Mouse (Mus musculus): ENCODE results near the gene Usp18. TPM values are rescaled to one million over a fixed set of nuclear protein-coding genes. Genes with fewer than 3 reads are reported as not detected.

Usp18 gene
- polyA plus RNA-seq, 1 experiment = 0.02 TPM

GRCm38 (mm10) chr6:121214667-121215330 lies 30.9 kb upstream of the Usp18 start:
- Histone ChIP-seq H3K79me2 (ENCODE audit: control insufficient read depth, insufficient read depth) (no peaks in the 10 kb centered on the region), H3K27me3 (ENCODE audit: control insufficient read depth, insufficient read depth, insufficient read length) (peaks cover 21% of the 10 kb centered on the region), H3K79me3 (ENCODE audit: low read depth) (no peaks in the 10 kb centered on the region), H3K4me3 (ENCODE audit: insufficient read depth, poor library complexity, severe bottlenecking) (no peak overlapping the region), H3K36me3 (ENCODE audit: control insufficient read depth, insufficient read depth) (no peaks in the 10 kb centered on the region), H3ac (ENCODE audit: control insufficient read depth, insufficient read length, low read depth) (no peak overlapping the region)
- TF ChIP-seq MYOD1 (IDR thresholded peaks at IDR 0.05; ENCODE audit: control insufficient read depth, insufficient read length, low read depth) (no peak), USF1 (IDR thresholded peaks at IDR 0.05; ENCODE audit: low read depth) (no peak), CTCF (IDR thresholded peaks at IDR 0.05; ENCODE audit: control insufficient read depth, insufficient read depth, insufficient read length) (no peak), CEBPB (IDR thresholded peaks at IDR 0.05; ENCODE audit: low read depth) (no peak), MAX (IDR thresholded peaks at IDR 0.05) (no peak), MYOG (IDR thresholded peaks at IDR 0.05; ENCODE audit: control insufficient read depth, extremely low read depth, insufficient read length) (no peak), FOSL1 (IDR thresholded peaks at IDR 0.05; ENCODE audit: insufficient read depth, low read length, poor library complexity, severe bottlenecking) (no peak)

GRCm38 (mm10) chr6:121215336-121215735 lies 30.4 kb upstream of the Usp18 start:
- H3K36me3 ChIP-seq (ENCODE audit: control insufficient read depth, insufficient read depth) = no peaks in the 10 kb centered on the region
- no peaks in the 10 kb centered on the region for H3K79me3 ChIP-seq (ENCODE audit: low read depth)
- no peak overlapping the region for H3K4me3 ChIP-seq (ENCODE audit: insufficient read depth, poor library complexity, severe bottlenecking)
- no peak overlapping the region for H3ac ChIP-seq (ENCODE audit: control insufficient read depth, insufficient read length, low read depth)
- H3K79me2 ChIP-seq (ENCODE audit: control insufficient read depth, insufficient read depth) = no peaks in the 10 kb centered on the region
- H3K27me3 ChIP-seq (ENCODE audit: control insufficient read depth, insufficient read depth, insufficient read length) = peaks cover 21% of the 10 kb centered on the region
- TF ChIP-seq MAX (IDR thresholded peaks at IDR 0.05) = no peak

- Histone ChIP-seq H3K27me3 (ENCODE audit: control insufficient read depth, insufficient read depth, insufficient read length) (peaks cover 20% of the 10 kb centered on the region), H3K79me2 (ENCODE audit: control insufficient read depth, insufficient read depth) (no peaks in the 10 kb centered on the region), H3K36me3 (ENCODE audit: control insufficient read depth, insufficient read depth) (no peaks in the 10 kb centered on the region), H3K4me3 (ENCODE audit: insufficient read depth, poor library complexity, severe bottlenecking) (no peak overlapping the region), H3K79me3 (ENCODE audit: low read depth) (no peaks in the 10 kb centered on the region), H3ac (ENCODE audit: control insufficient read depth, insufficient read length, low read depth) (no peak overlapping the region)
- TF ChIP-seq MYOD1 (IDR thresholded peaks at IDR 0.05; ENCODE audit: control insufficient read depth, insufficient read length, low read depth) (no peak), MAX (IDR thresholded peaks at IDR 0.05) (no peak), FOSL1 (IDR thresholded peaks at IDR 0.05; ENCODE audit: insufficient read depth, low read length, poor library complexity, severe bottlenecking) (no peak), MYOG (IDR thresholded peaks at IDR 0.05; ENCODE audit: control insufficient read depth, extremely low read depth, insufficient read length) (no peak), USF1 (IDR thresholded peaks at IDR 0.05; ENCODE audit: low read depth) (no peak), CEBPB (IDR thresholded peaks at IDR 0.05; ENCODE audit: low read depth) (no peak), CTCF (IDR thresholded peaks at IDR 0.05; ENCODE audit: control insufficient read depth, insufficient read depth, insufficient read length) (no peak)
These were observed 29.8 kb upstream of the Usp18 start for GRCm38 (mm10) chr6:121215896-121216295.

- Histone ChIP-seq H3ac (ENCODE audit: control insufficient read depth, insufficient read length, low read depth) (no peak overlapping the region), H3K36me3 (ENCODE audit: control insufficient read depth, insufficient read depth) (no peaks in the 10 kb centered on the region), H3K79me2 (ENCODE audit: control insufficient read depth, insufficient read depth) (no peaks in the 10 kb centered on the region), H3K27me3 (ENCODE audit: control insufficient read depth, insufficient read depth, insufficient read length) (peaks cover 13% of the 10 kb centered on the region), H3K4me3 (ENCODE audit: insufficient read depth, poor library complexity, severe bottlenecking) (no peak overlapping the region), H3K79me3 (ENCODE audit: low read depth) (no peaks in the 10 kb centered on the region)
- no peak for TF ChIP-seq FOSL1 (IDR thresholded peaks at IDR 0.05; ENCODE audit: insufficient read depth, low read length, poor library complexity, severe bottlenecking)
- TF ChIP-seq MAX (IDR thresholded peaks at IDR 0.05) = no peak
- TF ChIP-seq MYOG (IDR thresholded peaks at IDR 0.05; ENCODE audit: control insufficient read depth, extremely low read depth, insufficient read length) = no peak
- TF ChIP-seq CEBPB (IDR thresholded peaks at IDR 0.05; ENCODE audit: low read depth) = no peak
- no peak for TF ChIP-seq USF1 (IDR thresholded peaks at IDR 0.05; ENCODE audit: low read depth)
- TF ChIP-seq MYOD1 (IDR thresholded peaks at IDR 0.05; ENCODE audit: control insufficient read depth, insufficient read length, low read depth) = no peak
- no peak for TF ChIP-seq CTCF (IDR thresholded peaks at IDR 0.05; ENCODE audit: control insufficient read depth, insufficient read depth, insufficient read length)
These were observed 29.0 kb upstream of the Usp18 start for GRCm38 (mm10) chr6:121216589-121217255.

GRCm38 (mm10) chr6:121218002-121218401 lies 27.7 kb upstream of the Usp18 start:
- Histone ChIP-seq H3K79me2 (ENCODE audit: control insufficient read depth, insufficient read depth) (no peaks in the 10 kb centered on the region), H3ac (ENCODE audit: control insufficient read depth, insufficient read length, low read depth) (no peak overlapping the region), H3K4me3 (ENCODE audit: insufficient read depth, poor library complexity, severe bottlenecking) (no peak overlapping the region), H3K27me3 (ENCODE audit: control insufficient read depth, insufficient read depth, insufficient read length) (peaks cover 9% of the 10 kb centered on the region), H3K36me3 (ENCODE audit: control insufficient read depth, insufficient read depth) (no peaks in the 10 kb centered on the region), H3K79me3 (ENCODE audit: low read depth) (no peaks in the 10 kb centered on the region)
- no peak for TF ChIP-seq USF1 (IDR thresholded peaks at IDR 0.05; ENCODE audit: low read depth)
- no peak for TF ChIP-seq CEBPB (IDR thresholded peaks at IDR 0.05; ENCODE audit: low read depth)
- TF ChIP-seq MYOD1 (IDR thresholded peaks at IDR 0.05; ENCODE audit: control insufficient read depth, insufficient read length, low read depth) = no peak
- no peak for TF ChIP-seq MYOG (IDR thresholded peaks at IDR 0.05; ENCODE audit: control insufficient read depth, extremely low read depth, insufficient read length)
- no peak for TF ChIP-seq MAX (IDR thresholded peaks at IDR 0.05)
- TF ChIP-seq FOSL1 (IDR thresholded peaks at IDR 0.05; ENCODE audit: insufficient read depth, low read length, poor library complexity, severe bottlenecking) = no peak
- no peak for TF ChIP-seq CTCF (IDR thresholded peaks at IDR 0.05; ENCODE audit: control insufficient read depth, insufficient read depth, insufficient read length)
